Mouse (Mus musculus) liver, embryonic 14.5 days (tissue): ENCODE results near the gene Csrp1. TPM values are rescaled to one million over a fixed set of nuclear protein-coding genes. Genes with fewer than 3 reads are reported as not detected.
A peak's percentile ranks its signal among the peaks of the same experiment; 100 is the strongest.

Experiments used
- ATAC-seq: fragments of 200-750 bp; cut with Nextera tagmentation; 2 replicates; pipeline ENCODE4 v1.8.0; 2017; ENCODE audit warnings: moderate number of reproducible peaks, mild to moderate bottlenecking, moderate library complexity; ENCODE audit not compliant: insufficient read depth
- DNase-seq, 3 experiments: peaks; one replicate each; pipeline ENCODE4 v3.0.0-alpha.2; 2012 to 2013; ENCODE audit warnings: low read depth in 3 of 3, low spot score in 3 of 3
- H3K27ac ChIP-seq: fragments of 300-500 bp; sonication (generic); 2 replicates; pipeline ENCODE4 v1.5.1; 2014; ENCODE audit warnings: moderate library complexity, mild to moderate bottlenecking, control low read depth, inconsistent platforms
- H3K27me3 ChIP-seq: fragments of 300-500 bp; sonication (generic); 2 replicates; pipeline ENCODE4 v1.6.1; 2014; ENCODE audit warnings: mild to moderate bottlenecking, low read length, moderate library complexity; ENCODE audit not compliant: control insufficient read depth, insufficient read depth
- H3K36me3 ChIP-seq: fragments of 300-500 bp; sonication (generic); replicated peaks from 2 replicates; pipeline ENCODE4 v1.6.1; 2014; ENCODE audit warnings: low read depth; ENCODE audit not compliant: control insufficient read depth, insufficient read depth
- H3K4me1 ChIP-seq, 2 experiments: fragments of 200-500 bp in 1 of 2; fragments of 300-500 bp in 1 of 2; sonication (generic) in 1 of 2; replicated peaks; 2 replicates each; pipeline ENCODE4 v1.6.1; 2012 to 2014; ENCODE audit warnings: antibody characterized with exemption in 1 of 2, inconsistent platforms in 1 of 2, low read length in 1 of 2; ENCODE audit not compliant: control insufficient read depth in 2 of 2, insufficient read depth in 2 of 2
- H3K4me2 ChIP-seq: fragments of 300-500 bp; sonication (generic); 2 replicates; pipeline ENCODE4 v1.6.1; 2014; ENCODE audit warnings: low read depth, mild to moderate bottlenecking, control low read depth, moderate library complexity
- H3K4me3 ChIP-seq, 2 experiments: fragments of 200-500 bp in 1 of 2; fragments of 300-500 bp in 1 of 2; sonication (generic) in 1 of 2; 2 replicates each; pipeline ENCODE4 v1.5.1; 2012 to 2014; ENCODE audit warnings: low read depth in 2 of 2, low read length in 2 of 2, mild to moderate bottlenecking in 2 of 2, control low read depth in 1 of 2, inconsistent platforms in 1 of 2, moderate library complexity in 1 of 2; ENCODE audit not compliant: insufficient read depth in 1 of 2
- H3K9ac ChIP-seq: fragments of 300-500 bp; sonication (generic); replicated peaks from 2 replicates; pipeline ENCODE4 v1.6.1; 2014; ENCODE audit warnings: mild to moderate bottlenecking, control low read depth, moderate library complexity
- H3K9me3 ChIP-seq: fragments of 300-500 bp; sonication (generic); 2 replicates; pipeline ENCODE4 v1.6.1; 2016; ENCODE audit warnings: low read length, mixed read lengths; ENCODE audit not compliant: control insufficient read depth
- CTCF ChIP-seq: IDR thresholded peaks from 2 replicates; pipeline ENCODE4 v1.5.1; 2016; ENCODE audit warnings: antibody characterized with exemption, low read depth, control low read depth
- EP300 ChIP-seq: IDR thresholded peaks from 2 replicates; pipeline ENCODE4 v1.6.1; 2016; ENCODE audit warnings: antibody characterized with exemption, low read depth
- whole genome bisulfite sequencing: fragments of 180-500 bp; shearing (Covaris S2); extraction: QIAGEN DNeasy Blood & Tissue Kit; methylation state at CpG from one replicate; pipeline ENCODE4 v1.1.7; 2014; ENCODE audit not compliant: insufficient replicate concordance; 5-methylcytosine and 5-hydroxymethylcytosine counted together
- polyA plus RNA-seq, 2 experiments: library from polyadenylated mRNA; depleted of rRNA in 1 of 2; stranded (reverse) in 1 of 2; unstranded in 1 of 2; fragments of >200 nt; fragmentation: Nextera tagmentation in 1 of 2; extraction: Ambion mirVana in 1 of 2; gene quantifications; 2 replicates each; pipeline versions ENCODE4 v1.2.1 to v1.2.3; 2012 to 2014

Gene Csrp1
- polyA plus RNA-seq, 2 experiments = 33.8 to 35.7 TPM

- DNase-seq (no peak), ATAC-seq (no peak)
- no peak for TF ChIP-seq CTCF
- no peak for TF ChIP-seq EP300
- Histone ChIP-seq H3K4me2 (no peak overlapping the region), H3K36me3 (no peaks in the 10 kb centered on the region), H3K4me3 (no peak overlapping the region), H3K4me1 (0 out of 4 replicates have a peak, but pooled peaks cover 0 to 2% of the 10 kb centered on the region in 2 experiments), H3K27me3 (no peaks in the 10 kb centered on the region), H3K9ac (no peak overlapping the region), H3K27ac (no peak overlapping the region), H3K9me3 (no peaks in the 10 kb centered on the region)
These were observed 56.7 kb downstream of the Csrp1 start for GRCm38 (mm10) chr1:135776596-135776995.

DNA sequence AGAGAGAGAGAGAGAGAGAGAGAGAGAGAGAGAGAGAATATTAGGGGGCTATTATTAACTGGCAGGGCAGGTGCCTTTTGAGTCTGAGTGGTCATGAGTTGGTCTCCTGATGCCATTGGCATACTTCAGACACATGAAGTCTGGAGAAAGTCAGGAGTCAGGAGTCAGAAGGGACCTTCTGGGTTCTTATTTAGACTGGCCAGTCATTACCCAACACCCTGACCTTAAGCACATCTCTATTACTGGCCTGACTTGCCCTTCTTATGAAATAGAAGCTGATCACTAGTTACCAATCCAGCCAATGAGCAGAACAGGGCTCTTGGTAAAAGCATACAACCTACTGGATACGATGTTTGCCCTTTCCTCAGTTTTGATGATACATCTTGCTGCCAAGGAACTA is 57.2 kb downstream of the Csrp1 start:
- 78% methylated on average over 1 of the region's 1 CpGs for WGBS
- DNase-seq (no peak), ATAC-seq (no peak)
- Histone ChIP-seq H3K36me3 (no peaks in the 10 kb centered on the region), H3K9ac (no peak overlapping the region), H3K27me3 (no peaks in the 10 kb centered on the region), H3K4me2 (no peak overlapping the region), H3K9me3 (no peaks in the 10 kb centered on the region), H3K27ac (no peak overlapping the region), H3K4me1 (0 out of 4 replicates have a peak, but pooled peaks cover 0 to 2% of the 10 kb centered on the region in 2 experiments), H3K4me3 (no peak overlapping the region)
- TF ChIP-seq EP300 = no peak

- DNase-seq = no peak
- Histone ChIP-seq H3K4me2 (no peak within 1 kb of the TSS), H3K27ac (no peak within 1 kb of the TSS), H3K27me3 (no peaks in the 10 kb centered on the region), H3K9me3 (no peaks in the 10 kb centered on the region), H3K9ac (no peak within 1 kb of the TSS), H3K36me3 (no peaks in the 10 kb centered on the region), H3K4me3 (no peak within 1 kb of the TSS), H3K4me1 (0 out of 4 replicates have a peak, but pooled peaks cover 0 to 2% of the 10 kb centered on the region in 2 experiments)
- ATAC-seq = no peak; the same call in 1 of the 2 replicates
- TF ChIP-seq CTCF (no peak), EP300 (no peak)
- 21% methylated on average over 22 of the region's 22 CpGs for WGBS
These were observed 59.1 kb downstream of the Csrp1 start, which contains the start of gene Tnni1 for GRCm38 (mm10) chr1:135778780-135779535. TSS of gene Tnni1 (plus strand) at chr1:135779434.

- H3K9ac ChIP-seq = no peak overlapping the region
- H3K27me3 ChIP-seq = no peaks in the 10 kb centered on the region
- WGBS = 49% methylated on average over 4 of the region's 4 CpGs
- no peak overlapping the region for H3K27ac ChIP-seq
- TF ChIP-seq EP300 = no peak
- no peak for TF ChIP-seq CTCF
- no peak overlapping the region for H3K4me3 ChIP-seq
- no peak overlapping the region for H3K4me2 ChIP-seq
- H3K4me1 ChIP-seq = 0 out of 4 replicates have a peak, but pooled peaks cover 0 to 2% of the 10 kb centered on the region in 2 experiments
- H3K36me3 ChIP-seq = no peaks in the 10 kb centered on the region
- no peak for DNase-seq
- no peaks in the 10 kb centered on the region for H3K9me3 ChIP-seq
- ATAC-seq = no peak
These were observed 60.8 kb downstream of the Csrp1 start for GRCm38 (mm10) chr1:135780649-135781048.

DNA sequence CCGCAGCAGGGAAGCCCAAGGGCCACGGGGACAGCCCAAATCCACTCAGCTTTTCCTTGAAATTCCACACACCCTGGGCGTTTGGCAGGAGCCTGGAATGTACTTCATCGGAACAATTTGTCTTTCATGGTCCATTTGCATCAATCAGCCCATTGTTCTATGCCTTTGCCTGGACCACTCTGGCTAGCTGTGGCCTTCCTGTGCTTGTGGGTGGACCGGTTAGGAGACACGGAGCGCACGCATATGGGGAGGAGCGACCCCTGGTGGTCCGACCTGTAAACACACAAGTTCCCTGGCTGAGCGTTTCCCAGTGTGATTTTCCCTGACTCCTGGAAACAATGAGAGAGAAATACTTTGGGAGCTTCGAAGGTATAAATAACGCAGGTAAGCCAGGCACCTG is 61.4 kb downstream of the Csrp1 start:
- Histone ChIP-seq H3K27ac (no peak overlapping the region), H3K4me2 (no peak overlapping the region), H3K4me3 (no peak overlapping the region), H3K9me3 (no peaks in the 10 kb centered on the region), H3K27me3 (no peaks in the 10 kb centered on the region), H3K4me1 (0 out of 4 replicates have a peak, but pooled peaks cover 0 to 1% of the 10 kb centered on the region in 2 experiments), H3K9ac (no peak overlapping the region), H3K36me3 (no peaks in the 10 kb centered on the region)
- no peak for ATAC-seq
- TF ChIP-seq CTCF = peak; percentile 95
- no peak for TF ChIP-seq EP300
- 13% methylated on average over 13 of the region's 13 CpGs for WGBS
- DNase-seq = peak in 1 of 3 experiments; percentile 26
